Comparison of ENCODE assay signal across 10 mouse cellular contexts in genomic region chr6:126585813-126586212, GRCm38 (mm10). TPM values are rescaled to one million over a fixed set of nuclear protein-coding genes. Genes with fewer than 3 reads are reported as not detected.
DNase-seq lines count a peak whose midpoint lies in the region; ATAC-seq lines count a peak whose summit lies in the region.
"Had no signal": no experiment of that assay in that cellular context is flagged by ENCODE, and none has a peak within 500 bp of the region (broad histone marks: within the 10 kb centered on the region; RNA-seq: fewer than 3 reads in every experiment).

No protein-coding gene starts in this region.

- H3K4me1 ChIP-seq in hindbrain, embryonic 14.5 days (replicated peaks; ENCODE audit: control insufficient read depth, insufficient read depth, low read length), result no peaks in the 10 kb centered on the region
- no peaks in the 10 kb centered on the region for H3K4me1 ChIP-seq in hindbrain, embryonic 11.5 days (replicated peaks; ENCODE audit: control insufficient read depth, insufficient read depth, low read length)

- H3K9me3 ChIP-seq in hindbrain, embryonic 14.5 days (ENCODE audit: control insufficient read depth, low read length), result no peaks in the 10 kb centered on the region
- no peaks in the 10 kb centered on the region for H3K9me3 ChIP-seq in hindbrain, embryonic 11.5 days (ENCODE audit: control insufficient read depth, low read length)
- H3K9me3 ChIP-seq: embryonic facial prominence, embryonic 13.5 days; limb, embryonic 15.5 days had no signal

- no peak overlapping the region for H3K4me3 ChIP-seq in hindbrain, embryonic 14.5 days (replicated peaks; ENCODE audit: low read length)
- H3K4me3 ChIP-seq in hindbrain, embryonic 11.5 days (ENCODE audit: low read depth, low read length), result no peak overlapping the region
- H3K4me3 ChIP-seq: embryonic facial prominence, embryonic 13.5 days; limb, embryonic 15.5 days had no signal

- no peak overlapping the region for H3K9ac ChIP-seq in hindbrain, embryonic 14.5 days
- no peak overlapping the region for H3K9ac ChIP-seq in hindbrain, embryonic 11.5 days (ENCODE audit: low read depth, low read length)
- H3K9ac ChIP-seq: embryonic facial prominence, embryonic 13.5 days; limb, embryonic 15.5 days had no signal

- no peaks in the 10 kb centered on the region for H3K36me3 ChIP-seq in hindbrain, embryonic 14.5 days (replicated peaks; ENCODE audit: control insufficient read depth, insufficient read depth)
- H3K36me3 ChIP-seq in hindbrain, embryonic 11.5 days (ENCODE audit: control insufficient read depth, insufficient read depth, low read length), result no peaks in the 10 kb centered on the region
- H3K36me3 ChIP-seq: embryonic facial prominence, embryonic 13.5 days; limb, embryonic 15.5 days had no signal

- no peak overlapping the region for H3K4me2 ChIP-seq in hindbrain, embryonic 14.5 days (replicated peaks)
- H3K4me2 ChIP-seq in hindbrain, embryonic 11.5 days (replicated peaks; ENCODE audit: low read depth, low read length), result no peak overlapping the region
- H3K4me2 ChIP-seq: embryonic facial prominence, embryonic 13.5 days; limb, embryonic 15.5 days had no signal

- 67% methylated on average over 7 of the region's 7 CpGs for WGBS in hindbrain, embryonic 14.5 days
- 79% methylated on average over 7 of the region's 7 CpGs for WGBS in hindbrain, embryonic 11.5 days

- H3K27me3 ChIP-seq in hindbrain, embryonic 14.5 days (ENCODE audit: control insufficient read depth, insufficient read depth, low read length), result no peaks in the 10 kb centered on the region
- no peaks in the 10 kb centered on the region for H3K27me3 ChIP-seq in hindbrain, embryonic 11.5 days (ENCODE audit: control insufficient read depth, insufficient read depth, low read length)
- H3K27me3 ChIP-seq: limb, embryonic 15.5 days had no signal

- no peak overlapping the region for H3K27ac ChIP-seq in hindbrain, embryonic 14.5 days
- no peak overlapping the region for H3K27ac ChIP-seq in hindbrain, embryonic 11.5 days (ENCODE audit: low read depth, low read length)
- H3K27ac ChIP-seq: embryonic facial prominence, embryonic 13.5 days; limb, embryonic 15.5 days had no signal

- no peak for DNase-seq in hindbrain, embryonic 14.5 days (ENCODE audit: low spot score)
- no peak for DNase-seq in hindbrain, embryonic 11.5 days (ENCODE audit: low spot score)
- peak; percentile 100 for DNase-seq in brain, adult 2 months (ENCODE audit: low read depth, low spot score)
- peak; percentile 87 to 89 for DNase-seq in frontal cortex, postnatal 36 days (ENCODE audit: low spot score in 2 of 2)
- peak; percentile 83 to 87 for DNase-seq in layer of hippocampus, postnatal 14 days (ENCODE audit: low spot score in 2 of 2)
- DNase-seq in testis, postnatal 10 days (ENCODE audit: low spot score), result peak; percentile 78
- no peak for DNase-seq in natural killer cell, adult 2 months (ENCODE audit: low spot score in 2 of 2)
- no peak for DNase-seq in yolk sac, embryonic 10.5 days (ENCODE audit: low spot score)

- peak; percentile 51; the same call in 1 of the 2 replicates for ATAC-seq in hindbrain, embryonic 14.5 days (ENCODE audit: low FRiP score)
- ATAC-seq in hindbrain, embryonic 11.5 days (ENCODE audit: low FRiP score), result no peak

RNA-seq across cellular contexts. Expression of gene Kcna5, which starts 50.6 kb away (rescaled TPM):
- 2.9 and 3.3 TPM in 2 replicates for polyA plus RNA-seq in hindbrain, embryonic 14.5 days (2014; fragmentation: Nextera tagmentation; extraction: Ambion mirVana)
- polyA plus RNA-seq in hindbrain, embryonic 11.5 days (2014; fragmentation: Nextera tagmentation; extraction: Ambion mirVana), result 3.5 and 3.9 TPM in 2 replicates
- total RNA-seq in layer of hippocampus, postnatal 14 days (2021), result 1 to 10 TPM; 1.5 to 1.8 TPM

Comparison
In these comparisons a context has a peak if more than half of its experiments do, and no peak if none do; other contexts are left out.
1. DNase-seq: peak in brain, adult 2 months (single experiment), frontal cortex, postnatal 36 days (2 of 2), layer of hippocampus, postnatal 14 days (2 of 2) and testis, postnatal 10 days (single experiment); none in hindbrain, embryonic 14.5 days (single experiment), hindbrain, embryonic 11.5 days (single experiment), natural killer cell, adult 2 months (0 of 2) and yolk sac, embryonic 10.5 days (single experiment).